Mouse (Mus musculus) stomach, embryonic 15.5 days (tissue): ENCODE results near the gene Dbil5. TPM values are rescaled to one million over a fixed set of nuclear protein-coding genes. Genes with fewer than 3 reads are reported as not detected.

ENCODE experiments used
- ATAC-seq: fragments of 200-750 bp; cut with Nextera tagmentation; 2 replicates; pipeline ENCODE4 v1.8.0; 2017; ENCODE audit warnings: low read depth, moderate number of reproducible peaks, moderate TSS enrichment; ENCODE audit not compliant: insufficient read depth, low FRiP score
- H3K27ac ChIP-seq: fragments of 300-500 bp; sonication (generic); 2 replicates; pipeline ENCODE4 v1.5.1; 2015; ENCODE audit warnings: mild to moderate bottlenecking, inconsistent platforms
- H3K27me3 ChIP-seq: fragments of 300-500 bp; sonication (generic); replicated peaks from 2 replicates; pipeline ENCODE4 v1.6.1; 2015; ENCODE audit warnings: inconsistent platforms
- H3K36me3 ChIP-seq: fragments of 300-500 bp; sonication (generic); 2 replicates; pipeline ENCODE4 v1.6.1; 2015; ENCODE audit warnings: inconsistent platforms
- H3K4me1 ChIP-seq: fragments of 300-500 bp; sonication (generic); 2 replicates; pipeline ENCODE4 v1.6.1; 2015; ENCODE audit warnings: inconsistent platforms
- H3K4me2 ChIP-seq: fragments of 300-500 bp; sonication (generic); 2 replicates; pipeline ENCODE4 v1.6.1; 2015; ENCODE audit warnings: mild to moderate bottlenecking, inconsistent platforms
- H3K4me3 ChIP-seq: fragments of 300-500 bp; sonication (generic); replicated peaks from 2 replicates; pipeline ENCODE4 v1.5.1; 2015; ENCODE audit warnings: inconsistent platforms
- H3K9ac ChIP-seq: fragments of 300-500 bp; sonication (generic); 2 replicates; pipeline ENCODE4 v1.6.1; 2015; ENCODE audit warnings: inconsistent platforms
- H3K9me3 ChIP-seq: fragments of 300-500 bp; sonication (generic); 2 replicates; pipeline ENCODE4 v1.6.1; 2016; ENCODE audit warnings: inconsistent platforms
- WGBS: fragments of 180-500 bp; shearing (Covaris S2); methylation state at CpG from one replicate; pipeline ENCODE4 v1.1.7; 2015; 5-methylcytosine and 5-hydroxymethylcytosine counted together
- polyA plus RNA-seq: library from polyadenylated mRNA; unstranded; fragments of >200 nt; fragmentation: Nextera tagmentation; extraction: Ambion mirVana; gene quantifications from 2 replicates; pipeline ENCODE4 v1.2.1, GENCODE M21; 2015

Gene Dbil5
- polyA plus RNA-seq, 1 experiment from 2014 or later = 1.5 TPM

- Histone ChIP-seq H3K27me3 (no peaks in the 10 kb centered on the region), H3K9ac (no peak overlapping the region)
- WGBS = 72% methylated on average over 6 of the region's 6 CpGs
Measured at GRCm38 (mm10) chr11:76258511-76258910, 41.1 kb downstream of the Dbil5 start.

GRCm38 (mm10) chr11:76260208-76261050 lies 43.0 kb downstream of the Dbil5 start:
- Histone ChIP-seq H3K36me3 (peaks cover under 1% of the 10 kb centered on the region; the same call in 1 of the 2 replicates), H3K27me3 (no peaks in the 10 kb centered on the region), H3K9ac (no peak overlapping the region), H3K4me2 (no peak overlapping the region), H3K4me1 (0 out of 2 replicates have a peak, but pooled peaks cover 4% of the 10 kb centered on the region), H3K4me3 (no peak overlapping the region), H3K9me3 (no peaks in the 10 kb centered on the region), H3K27ac (no peak overlapping the region)
- WGBS = 65% methylated on average over 10 of the region's 10 CpGs
- ATAC-seq = no peak

More at GRCm38 (mm10) chr11:76258511-76258910, 41.1 kb downstream of the Dbil5 start:
- H3K4me2 ChIP-seq = no peak overlapping the region
- no peak overlapping the region for H3K4me3 ChIP-seq
- H3K36me3 ChIP-seq = peaks cover 3% of the 10 kb centered on the region; the same call in 1 of the 2 replicates
- H3K9me3 ChIP-seq = no peaks in the 10 kb centered on the region
- no peak overlapping the region for H3K27ac ChIP-seq
- ATAC-seq = no peak
- 0 out of 2 replicates have a peak, but pooled peaks cover 9% of the 10 kb centered on the region for H3K4me1 ChIP-seq

- WGBS = 64% methylated on average over 12 of the region's 12 CpGs
- H3K4me3 ChIP-seq = no peak overlapping the region
- no peak overlapping the region for H3K27ac ChIP-seq
- H3K27me3 ChIP-seq = no peaks in the 10 kb centered on the region
- no peak overlapping the region for H3K4me2 ChIP-seq
- no peak for ATAC-seq
- H3K36me3 ChIP-seq = no peaks in the 10 kb centered on the region; the same call in 1 of the 2 replicates
- no peak overlapping the region for H3K9ac ChIP-seq
- 0 out of 2 replicates have a peak, but pooled peaks cover 4% of the 10 kb centered on the region for H3K4me1 ChIP-seq
- no peaks in the 10 kb centered on the region for H3K9me3 ChIP-seq
Measured at GRCm38 (mm10) chr11:76261224-76261623, 43.8 kb downstream of the Dbil5 start.

- 38% methylated on average over 19 of the region's 19 CpGs for WGBS
- H3K27me3 ChIP-seq = no peaks in the 10 kb centered on the region
- H3K4me2 ChIP-seq = no peak overlapping the region
- H3K4me3 ChIP-seq = no peak overlapping the region
- no peak overlapping the region for H3K9ac ChIP-seq
- no peak overlapping the region for H3K27ac ChIP-seq
- H3K4me1 ChIP-seq = 0 out of 2 replicates have a peak, but pooled peaks cover 4% of the 10 kb centered on the region
- H3K9me3 ChIP-seq = no peaks in the 10 kb centered on the region
- no peaks in the 10 kb centered on the region for H3K36me3 ChIP-seq
- no peak for ATAC-seq
Measured at GRCm38 (mm10) chr11:76262611-76263351, 45.4 kb downstream of the Dbil5 start.

GRCm38 (mm10) chr11:76267550-76267949 lies 50.1 kb downstream of the Dbil5 start:
- 59% methylated on average over 7 of the region's 7 CpGs for WGBS
- H3K27ac ChIP-seq = peak overlapping the region; percentile 45; the same call in 1 of the 2 replicates

GRCm38 (mm10) chr11:76268001-76268459 lies 50.6 kb downstream of the Dbil5 start:
- Histone ChIP-seq H3K9ac (no peak overlapping the region), H3K4me1 (0 out of 2 replicates have a peak, but pooled peaks cover 1% of the 10 kb centered on the region), H3K27ac (peak overlapping the region; percentile 45), H3K9me3 (no peaks in the 10 kb centered on the region), H3K27me3 (no peaks in the 10 kb centered on the region), H3K4me2 (no peak overlapping the region), H3K4me3 (no peak overlapping the region), H3K36me3 (peaks cover 7% of the 10 kb centered on the region; the same call in 1 of the 2 replicates)
- ATAC-seq = no peak
- 60% methylated on average over 5 of the region's 5 CpGs for WGBS

More at GRCm38 (mm10) chr11:76267550-76267949, 50.1 kb downstream of the Dbil5 start:
- no peak for ATAC-seq
- no peaks in the 10 kb centered on the region for H3K27me3 ChIP-seq
- H3K9me3 ChIP-seq = no peaks in the 10 kb centered on the region
- no peak overlapping the region for H3K9ac ChIP-seq
- no peak overlapping the region for H3K4me3 ChIP-seq
- H3K4me2 ChIP-seq = no peak overlapping the region
- 0 out of 2 replicates have a peak, but pooled peaks cover 4% of the 10 kb centered on the region for H3K4me1 ChIP-seq
- peaks cover 4% of the 10 kb centered on the region; the same call in 1 of the 2 replicates for H3K36me3 ChIP-seq

Other genes with a start within 250 kb of the Dbil5 start
- gene 1700016K19Rik, start 217.7 kb upstream of the Dbil5 start, polyA plus RNA-seq = 3.0 and 3.7 TPM in 2 replicates
- 53.8 and 54.0 TPM in 2 replicates for gene Rflnb, start 189.8 kb upstream of the Dbil5 start, polyA plus RNA-seq
- 39.7 and 43.8 TPM in 2 replicates for gene Vps53, start 38.0 kb upstream of the Dbil5 start, polyA plus RNA-seq
- 82.0 and 100 TPM in 2 replicates for gene Fam57a, start 37.9 kb upstream of the Dbil5 start, polyA plus RNA-seq
- gene Gemin4, start 56 bp downstream of the Dbil5 start, polyA plus RNA-seq = 27.9 and 29.8 TPM in 2 replicates
- 24.7 and 25.8 TPM in 2 replicates for gene Mrm3, start 26.1 kb downstream of the Dbil5 start, polyA plus RNA-seq
- gene Glod4, start 26.1 kb downstream of the Dbil5 start, polyA plus RNA-seq = 119 and 123 TPM in 2 replicates
- 35.1 and 37.9 TPM in 2 replicates for gene Nxn, start 181.5 kb downstream of the Dbil5 start, polyA plus RNA-seq
- gene Timm22, start 189.3 kb downstream of the Dbil5 start, polyA plus RNA-seq = 92.5 and 96.5 TPM in 2 replicates